ENCODE assay signal across 9 mouse cellular contexts in the genomic region with DNA sequence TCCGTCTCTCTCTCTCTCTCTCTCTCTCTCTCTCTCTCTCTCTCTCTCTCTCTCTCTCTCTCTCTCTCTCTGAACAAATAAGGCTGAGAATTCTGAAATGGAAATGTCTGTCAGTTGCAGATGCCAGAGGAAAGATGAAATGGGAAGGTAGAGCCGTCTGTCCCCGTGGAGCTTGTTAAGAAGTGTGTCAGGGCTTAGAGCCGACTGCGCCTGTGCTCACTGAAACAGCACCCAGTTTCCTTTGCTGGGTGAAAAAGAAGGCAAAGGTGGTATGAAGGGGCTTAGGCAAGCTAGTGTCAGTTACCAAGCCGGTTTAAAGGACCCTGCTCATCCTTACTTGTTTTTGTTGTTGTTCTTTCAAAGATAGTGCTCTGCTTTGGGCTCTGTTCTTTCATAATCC.
DNase-seq lines count a peak whose midpoint lies in the region; ATAC-seq and TF ChIP-seq lines count a peak whose summit lies in the region.
"Had no signal": no experiment of that assay in that cellular context is flagged by ENCODE, and none has a peak within 500 bp of the region (broad histone marks: within the 10 kb centered on the region; RNA-seq: fewer than 3 reads in every experiment).

No protein-coding gene starts in this region.

- H3K27me3 ChIP-seq in heart, embryonic 13.5 days (replicated peaks), result no peaks in the 10 kb centered on the region
- H3K27me3 ChIP-seq in hindbrain, embryonic 14.5 days (ENCODE audit: control insufficient read depth, insufficient read depth, low read length), result no peaks in the 10 kb centered on the region
- H3K27me3 ChIP-seq in myocyte (ENCODE audit: control insufficient read depth, insufficient read depth, insufficient read length), result no peaks in the 10 kb centered on the region

- H3K4me3 ChIP-seq in heart, embryonic 13.5 days, result peak overlapping the region; percentile 58
- H3K4me3 ChIP-seq in brown adipose tissue, adult 24 weeks (ENCODE audit: insufficient read depth, low read depth, low read length), result peak overlapping the region; percentile 30; the same call in 1 of the 2 replicates
- peak overlapping the region; percentile 21; the same call in 1 of the 2 replicates for H3K4me3 ChIP-seq in hindbrain, embryonic 14.5 days (replicated peaks; ENCODE audit: low read length)
- H3K4me3 ChIP-seq in myocyte, result peak overlapping the region; percentile 64

- no peak for ATAC-seq in heart, embryonic 13.5 days (ENCODE audit: extremely low read depth, insufficient number of reproducible peaks, low FRiP score, low TSS enrichment)
- no peak for ATAC-seq in hindbrain, embryonic 14.5 days (ENCODE audit: low FRiP score)
- no peak for ATAC-seq in megakaryocyte progenitor cell, adult 5-6 weeks (replicated peaks; ENCODE audit: poor library complexity)

- no peaks in the 10 kb centered on the region for H3K36me3 ChIP-seq in heart, embryonic 13.5 days
- H3K36me3 ChIP-seq in hindbrain, embryonic 14.5 days (replicated peaks; ENCODE audit: control insufficient read depth, insufficient read depth), result no peaks in the 10 kb centered on the region
- H3K36me3 ChIP-seq in myocyte (ENCODE audit: control insufficient read depth, insufficient read depth), result no peaks in the 10 kb centered on the region

- DNase-seq in heart, postnatal 14 days, result no peak
- no peak for DNase-seq in hindbrain, embryonic 14.5 days (ENCODE audit: low spot score)
- no peak for DNase-seq in thymus, postnatal 25 days
- DNase-seq in cerebellum, postnatal 4 days (ENCODE audit: low spot score in 2 of 2), result no peak
- DNase-seq: cerebellum, adult 9-10 months had no signal

- H3ac ChIP-seq in myocyte (ENCODE audit: control insufficient read depth, insufficient read length), result peak overlapping the region; percentile 5

- H3K9me3 ChIP-seq in heart, embryonic 13.5 days, result no peaks in the 10 kb centered on the region
- H3K9me3 ChIP-seq in hindbrain, embryonic 14.5 days (ENCODE audit: control insufficient read depth, low read length), result no peaks in the 10 kb centered on the region

- peaks cover 57% of the 10 kb centered on the region for H3K79me2 ChIP-seq in myocyte (ENCODE audit: control insufficient read depth, insufficient read depth)

- peaks cover 55% of the 10 kb centered on the region for H3K4me1 ChIP-seq in heart, embryonic 13.5 days
- H3K4me1 ChIP-seq in brown adipose tissue, adult 24 weeks (ENCODE audit: control insufficient read depth, insufficient read depth, insufficient read length, low read length), result 0 out of 2 replicates have a peak, but pooled peaks cover 2% of the 10 kb centered on the region
- H3K4me1 ChIP-seq in hindbrain, embryonic 14.5 days (replicated peaks; ENCODE audit: control insufficient read depth, insufficient read depth, low read length), result peaks cover 35% of the 10 kb centered on the region

- intact Hi-C loops in heart, postnatal 14 days (cut with DNase I), result no loop called here

- 9% methylated on average over 5 of the region's 6 CpGs for WGBS in heart, embryonic 13.5 days
- 31% methylated on average over 5 of the region's 6 CpGs for WGBS in hindbrain, embryonic 14.5 days

- peak overlapping the region; percentile 86 for H3K9ac ChIP-seq in heart, embryonic 13.5 days
- peak overlapping the region; percentile 14; the same call in 1 of the 2 replicates for H3K9ac ChIP-seq in hindbrain, embryonic 14.5 days

- TF ChIP-seq POLR2A in myocyte (IDR thresholded peaks at IDR 0.05; ENCODE audit: insufficient read length, low read depth), result peak; percentile 31

- peak overlapping the region; percentile 76 for H3K4me2 ChIP-seq in heart, embryonic 13.5 days
- H3K4me2 ChIP-seq in hindbrain, embryonic 14.5 days (replicated peaks), result peak overlapping the region; percentile 39
- peak overlapping the region; percentile 91 for H3K4me2 ChIP-seq in myocyte (ENCODE audit: low read depth)

- peak overlapping the region; percentile 86 for H3K27ac ChIP-seq in heart, embryonic 13.5 days (replicated peaks)
- no peak overlapping the region for H3K27ac ChIP-seq in brown adipose tissue, adult 24 weeks (replicated peaks; ENCODE audit: low read depth, low read length)
- peak overlapping the region; percentile 59; the same call in 1 of the 2 replicates for H3K27ac ChIP-seq in hindbrain, embryonic 14.5 days

TF ChIP-seq in myocyte, 11 proteins besides CTCF, POLR2A, EP300 and RAD21:
- no peak for TF ChIP-seq MYOG (IDR thresholded peaks at IDR 0.05; ENCODE audit: control insufficient read depth in 1 of 3, insufficient read depth in 1 of 3, insufficient read length in 2 of 3, low read depth in 2 of 3)
- no peak for TF ChIP-seq MAX (IDR thresholded peaks at IDR 0.05; ENCODE audit: low read depth)
- TF ChIP-seq CEBPB (IDR thresholded peaks at IDR 0.05; ENCODE audit: insufficient read depth, poor library complexity, severe bottlenecking), result no peak
- TF ChIP-seq POLR2AphosphoS2 (IDR thresholded peaks at IDR 0.05; ENCODE audit: insufficient read length, low read depth), result no peak
- no peak for TF ChIP-seq REST (IDR thresholded peaks at IDR 0.05; ENCODE audit: insufficient read depth, insufficient read length)
- TF ChIP-seq SRF (IDR thresholded peaks at IDR 0.05; ENCODE audit: control insufficient read depth, insufficient read length, low read depth), result no peak
- TF ChIP-seq TCF3 (IDR thresholded peaks at IDR 0.05; ENCODE audit: insufficient read length, low read depth), result no peak
- no peak for TF ChIP-seq E2F4 (IDR thresholded peaks at IDR 0.05; ENCODE audit: insufficient read depth)
- no peak for TF ChIP-seq MYOD1 (IDR thresholded peaks at IDR 0.05; ENCODE audit: control insufficient read depth in 1 of 3, insufficient read length in 2 of 3, low read depth in 2 of 3)
- no peak for TF ChIP-seq USF1 (IDR thresholded peaks at IDR 0.05; ENCODE audit: low read depth)
- TF ChIP-seq TCF12 (IDR thresholded peaks at IDR 0.05; ENCODE audit: insufficient read depth, poor library complexity, severe bottlenecking), result no peak

Comparison
In these comparisons a context has a peak if more than half of its experiments do, and no peak if none do; other contexts are left out.
1. H3K4me2 ChIP-seq: peak in every context shown above with its lines; median percentile 91 in myocyte; 76 in heart, embryonic 13.5 days; 39 in hindbrain, embryonic 14.5 days.